Mouse (Mus musculus) hematopoietic stem cell, adult 5-6 weeks (primary cell): ENCODE measurements at regions not wholly inside any gene's neighbourhood (a gene's known extent, or its start where the extent isn't known, plus 50 kb on each side); places are given as distances from the start of the nearest gene placed in this dataset.

ENCODE experiments used
- ATAC-seq, 2 experiments: fragments of 125-278 bp in 1 of 2; replicated peaks in 1 of 2; 2 replicates each; pipeline ENCODE4 v1.8.0; 2016 to 2017; ENCODE audit warnings: inconsistent platforms in 2 of 2, mild to moderate bottlenecking in 2 of 2, moderate number of reproducible peaks in 2 of 2, low read depth in 1 of 2, moderate TSS enrichment in 1 of 2; ENCODE audit not compliant: low FRiP score in 2 of 2, poor library complexity in 2 of 2, severe bottlenecking in 2 of 2, insufficient read depth in 1 of 2, low TSS enrichment in 1 of 2

- ATAC-seq: no peak
These were observed 80.9 kb downstream of the Tmem212 start for GRCm38 (mm10) chr3:27815201-27815695.

- no peak for ATAC-seq
These were observed 91.9 kb downstream of the Tmem212 start for GRCm38 (mm10) chr3:27804271-27804670.

- peak; percentile 84 to 85 for ATAC-seq
These were observed 80.5 kb upstream of the Fndc3b start for GRCm38 (mm10) chr3:27791633-27791951.

GRCm38 (mm10) chr3:27790932-27791632, 80.0 kb upstream of the Fndc3b start:
- peak in 1 of 2 experiments; percentile 34; a peak in 2 of 4 replicates for ATAC-seq

GRCm38 (mm10) chr3:27783926-27784325, 72.8 kb upstream of the Fndc3b start:
- no peak for ATAC-seq

GRCm38 (mm10) chr3:27783476-27783875, 72.4 kb upstream of the Fndc3b start:
- ATAC-seq: no peak

- no peak for ATAC-seq
These were observed 71.1 kb upstream of the Fndc3b start for GRCm38 (mm10) chr3:27782056-27782765.

- ATAC-seq: no peak
These were observed 68.8 kb upstream of the Fndc3b start for GRCm38 (mm10) chr3:27779892-27780291.

GRCm38 (mm10) chr3:27777751-27778150, 66.6 kb upstream of the Fndc3b start:
- ATAC-seq: no peak

- no peak for ATAC-seq
These were observed 62.1 kb upstream of the Fndc3b start for GRCm38 (mm10) chr3:27773176-27773575.

GRCm38 (mm10) chr3:27769438-27769837, 58.3 kb upstream of the Fndc3b start:
- no peak for ATAC-seq

- ATAC-seq: no peak
These were observed 56.1 kb upstream of the Fndc3b start for GRCm38 (mm10) chr3:27767188-27767587.

- no peak for ATAC-seq
These were observed 55.3 kb upstream of the Fndc3b start for GRCm38 (mm10) chr3:27766421-27766820.

GRCm38 (mm10) chr3:27765929-27766328, 54.8 kb upstream of the Fndc3b start:
- ATAC-seq: peak in 1 of 2 experiments; percentile 48; a peak in 1 of 4 replicates

GRCm38 (mm10) chr3:27764556-27764955, 53.4 kb upstream of the Fndc3b start:
- ATAC-seq: no peak

GRCm38 (mm10) chr3:27761031-27761430, 49.9 kb upstream of the Fndc3b start:
- ATAC-seq: no peak
